Mouse (Mus musculus) brain, embryonic 14.5 days (tissue): ENCODE data around the gene Zfp266.

Experiments
- CTCF ChIP-seq: fragments of 200-500 bp; IDR thresholded peaks from 2 replicates; pipeline ENCODE4 v1.5.1; 2012; ENCODE audit warnings: inconsistent platforms, mild to moderate bottlenecking, moderate library complexity, borderline replicate concordance; ENCODE audit not compliant: insufficient read depth, insufficient read length; ENCODE audit errors: extremely low read depth
- POLR2A ChIP-seq: fragments of 200-500 bp; IDR thresholded peaks from 2 replicates; pipeline ENCODE4 v1.6.1; 2012; ENCODE audit warnings: mild to moderate bottlenecking, inconsistent platforms, borderline replicate concordance; ENCODE audit not compliant: poor library complexity, insufficient read depth, insufficient read length, severe bottlenecking; ENCODE audit errors: extremely low read depth

DNA sequence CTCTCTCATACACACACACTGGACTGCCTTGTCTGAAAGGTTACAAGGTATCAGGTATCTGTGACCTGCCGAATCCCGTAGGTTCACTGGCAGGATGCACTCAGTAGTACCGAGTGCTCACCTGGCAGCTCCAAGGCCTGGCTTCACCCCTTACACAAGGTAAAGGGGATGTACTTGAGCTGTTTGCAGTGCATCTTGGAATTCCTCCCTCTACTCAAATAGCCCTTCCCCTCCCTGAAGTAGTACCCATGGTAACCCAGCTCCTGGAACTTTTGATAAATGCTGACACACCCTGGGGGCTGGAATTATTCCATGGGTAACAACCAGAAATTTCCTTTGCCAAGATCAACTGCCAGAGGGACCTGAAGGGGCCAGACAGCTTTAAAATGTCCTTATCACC is 7.2 kb downstream of the Zfp266 start:
- TF ChIP-seq CTCF: no peak
- no peak for TF ChIP-seq POLR2A
